In the genomic region with DNA sequence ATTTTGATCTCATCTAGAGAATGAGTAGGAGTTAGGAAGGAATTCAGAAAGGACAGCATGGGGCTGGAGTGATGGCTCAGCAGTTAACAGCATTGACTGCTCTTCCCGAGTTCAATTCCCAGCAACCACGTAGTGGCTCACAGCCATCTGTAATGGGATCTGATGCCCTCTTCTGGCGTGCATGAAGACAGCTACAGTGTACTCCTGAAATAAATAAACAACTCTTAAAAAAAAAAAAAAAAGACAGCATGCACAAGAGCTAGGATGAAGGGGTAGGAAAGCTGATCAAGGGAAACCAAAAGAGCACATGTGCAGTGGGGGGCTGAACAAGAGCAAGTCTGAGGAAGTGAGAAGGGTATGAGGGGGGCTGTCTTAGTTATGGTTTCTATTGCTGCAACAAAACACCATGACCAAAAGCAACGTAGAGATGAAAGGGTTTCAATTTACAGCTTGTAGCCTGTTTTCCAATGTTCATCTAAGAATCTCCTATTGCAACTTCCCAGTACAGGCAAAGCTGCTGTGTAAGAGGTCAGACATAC, we compare ENCODE assay signal across 20 mouse cellular contexts.
DNase-seq lines count a peak whose midpoint lies in the region; TF ChIP-seq lines count a peak whose summit lies in the region.
"Had no signal": no experiment of that assay in that cellular context is flagged by ENCODE, and none has a peak within 500 bp of the region (broad histone marks: within the 10 kb centered on the region; RNA-seq: fewer than 3 reads in every experiment).

No protein-coding gene starts in this region.

- peak; percentile 7 for DNase-seq in adrenal gland, adult 2 months
- no peak for DNase-seq in adrenal gland, postnatal 10 days
- DNase-seq in layer of hippocampus, adult 2 months (ENCODE audit: low spot score in 2 of 2), result no peak
- DNase-seq in layer of hippocampus, adult 9-10 months (ENCODE audit: low spot score), result no peak
- peak; percentile 30 to 44 for DNase-seq in spleen, postnatal 36 days (ENCODE audit: low spot score in 2 of 2)
- no peak for DNase-seq in spleen, postnatal 4 days (ENCODE audit: low spot score in 2 of 2)
- DNase-seq in heart, postnatal 10 days, result no peak
- DNase-seq in gastrocnemius, postnatal 25 days, result no peak
- DNase-seq: adrenal gland, postnatal 36 days; cerebellum, postnatal 14 days; embryo, embryonic 11 days; gastrocnemius, postnatal 36 days had no signal

- peak; percentile 52 for TF ChIP-seq CTCF in layer of hippocampus, adult 2 months (conservative IDR thresholded peaks at IDR 0.05)

- intact Hi-C loops in heart, postnatal 10 days (cut with DNase I), result loop anchor here (5.0 kb wide), 1 partner anchor 287 kb away; a partner anchor contains a TSS

- no peak overlapping the region for H3K4me3 ChIP-seq in layer of hippocampus, adult 2 months
- H3K4me3 ChIP-seq: embryonic facial prominence, embryonic 15.5 days; forebrain, embryonic 10.5 days; heart, embryonic 15.5 days; hindbrain, embryonic 10.5 days; limb, embryonic 12.5 days; midbrain, embryonic 12.5 days; myocyte; neural tube, embryonic 15.5 days had no signal

- no peak overlapping the region for H3K27ac ChIP-seq in layer of hippocampus, adult 2 months
- H3K27ac ChIP-seq: embryonic facial prominence, embryonic 15.5 days; forebrain, embryonic 10.5 days; heart, embryonic 15.5 days; hindbrain, embryonic 10.5 days; limb, embryonic 12.5 days; midbrain, embryonic 12.5 days; neural tube, embryonic 15.5 days had no signal

Comparison
In these comparisons a context has a peak if more than half of its experiments do, and no peak if none do; other contexts are left out.
1. DNase-seq: peak in adrenal gland, adult 2 months (single experiment) and spleen, postnatal 36 days (2 of 2); none in adrenal gland, postnatal 10 days (single experiment), layer of hippocampus, adult 2 months (0 of 2), layer of hippocampus, adult 9-10 months (single experiment), spleen, postnatal 4 days (0 of 2), heart, postnatal 10 days (0 of 2) and gastrocnemius, postnatal 25 days (single experiment).